Mouse (Mus musculus) C2C12 (cell line): ENCODE data around the gene Mtf2. TPM values are rescaled to one million over a fixed set of nuclear protein-coding genes. Genes with fewer than 3 reads are reported as not detected.

Experiments
- H3K27me3 ChIP-seq: one replicate; pipeline ENCODE4 v1.6.1; 2011; ENCODE audit not compliant: control insufficient read depth, insufficient read depth, insufficient read length
- H3K36me3 ChIP-seq: one replicate; pipeline ENCODE4 v1.6.1; 2011; ENCODE audit not compliant: control insufficient read depth, insufficient read depth
- H3K4me3 ChIP-seq: one replicate; pipeline ENCODE4 v1.5.1; 2011; ENCODE audit warnings: mild to moderate bottlenecking, control low read depth; ENCODE audit not compliant: poor library complexity, insufficient read depth, severe bottlenecking
- H3K79me2 ChIP-seq: one replicate; pipeline ENCODE4 v1.6.1; 2011; ENCODE audit not compliant: control insufficient read depth, insufficient read depth
- H3K79me3 ChIP-seq: one replicate; pipeline ENCODE4 v1.6.1; 2011; ENCODE audit warnings: low read depth, control low read depth
- H3ac ChIP-seq: one replicate; pipeline ENCODE3; 2011; ENCODE audit warnings: low read depth; ENCODE audit not compliant: control insufficient read depth, insufficient read length
- CEBPB ChIP-seq: IDR thresholded peaks from one replicate; pipeline ENCODE4 v1.6.1; 2011; ENCODE audit warnings: low read depth, mild to moderate bottlenecking, control low read depth, moderate library complexity
- CTCF ChIP-seq: IDR thresholded peaks from one replicate; pipeline ENCODE4 v1.5.1; 2011; ENCODE audit not compliant: control insufficient read depth, insufficient read depth, insufficient read length
- FOSL1 ChIP-seq: IDR thresholded peaks from one replicate; pipeline ENCODE4 v1.8.0; 2011; ENCODE audit warnings: mild to moderate bottlenecking, low read length; ENCODE audit not compliant: poor library complexity, insufficient read depth, severe bottlenecking
- MAX ChIP-seq: IDR thresholded peaks from one replicate; pipeline ENCODE4 v1.6.1; 2011; ENCODE audit warnings: mild to moderate bottlenecking, control low read depth
- MYOD1 ChIP-seq: IDR thresholded peaks from one replicate; pipeline ENCODE4 v1.6.1; 2011; ENCODE audit warnings: low read depth; ENCODE audit not compliant: control insufficient read depth, insufficient read length
- MYOG ChIP-seq: IDR thresholded peaks from one replicate; pipeline ENCODE4 v1.6.1; 2011; ENCODE audit not compliant: control insufficient read depth, insufficient read length; ENCODE audit errors: extremely low read depth
- USF1 ChIP-seq: IDR thresholded peaks from one replicate; pipeline ENCODE4 v1.6.1; 2011; ENCODE audit warnings: low read depth, mild to moderate bottlenecking, control low read depth, moderate library complexity
- polyA plus RNA-seq: library from polyadenylated mRNA; unstranded; fragments of >200 nt; fragmentation: generic; extraction: Trizol; gene quantifications from one replicate; pipeline ENCODE4 v1.2.1, GENCODE M21; 2012; ENCODE audit warnings: missing spikeins

Gene Mtf2
- polyA plus RNA-seq, 1 experiment, result 12.0 TPM

- Histone ChIP-seq H3K4me3 (no peak overlapping the region), H3K79me3 (no peaks in the 10 kb centered on the region), H3ac (no peak overlapping the region), H3K36me3 (peaks cover 65% of the 10 kb centered on the region), H3K27me3 (no peaks in the 10 kb centered on the region), H3K79me2 (no peaks in the 10 kb centered on the region)
- no peak for TF ChIP-seq MAX
- no peak for TF ChIP-seq FOSL1
- no peak for TF ChIP-seq CEBPB
Measured at GRCm38 (mm10) chr5:108097676-108098075, 32.2 kb downstream of the Mtf2 start.

- Histone ChIP-seq H3K27me3 (no peaks in the 10 kb centered on the region), H3K79me2 (no peaks in the 10 kb centered on the region), H3ac (no peak overlapping the region), H3K4me3 (no peak overlapping the region), H3K36me3 (peaks cover 74% of the 10 kb centered on the region), H3K79me3 (peaks cover 1% of the 10 kb centered on the region)
- TF ChIP-seq CEBPB (no peak), FOSL1 (no peak), CTCF (no peak), USF1 (no peak), MAX (no peak), MYOD1 (no peak), MYOG (no peak)
Measured at GRCm38 (mm10) chr5:108100196-108100595, 34.7 kb downstream of the Mtf2 start.

GRCm38 (mm10) chr5:108104306-108104705, 38.8 kb downstream of the Mtf2 start:
- Histone ChIP-seq H3K79me3 (peaks cover 1% of the 10 kb centered on the region), H3K4me3 (no peak overlapping the region), H3ac (no peak overlapping the region), H3K79me2 (no peaks in the 10 kb centered on the region), H3K36me3 (peaks cover 87% of the 10 kb centered on the region), H3K27me3 (no peaks in the 10 kb centered on the region)
- TF ChIP-seq USF1 (no peak), CTCF (no peak), MAX (no peak), MYOD1 (no peak), MYOG (no peak), CEBPB (no peak), FOSL1 (no peak)

GRCm38 (mm10) chr5:108109346-108109745, 43.9 kb downstream of the Mtf2 start:
- no peaks in the 10 kb centered on the region for H3K79me2 ChIP-seq
- no peaks in the 10 kb centered on the region for H3K79me3 ChIP-seq
- no peak overlapping the region for H3K4me3 ChIP-seq
- peaks cover 46% of the 10 kb centered on the region for H3K36me3 ChIP-seq
- no peak for TF ChIP-seq MAX
- no peak for TF ChIP-seq CTCF
- TF ChIP-seq CEBPB, result no peak
- TF ChIP-seq FOSL1, result no peak
- no peak for TF ChIP-seq USF1
- TF ChIP-seq MYOD1, result no peak
- no peak for TF ChIP-seq MYOG
- H3ac ChIP-seq, result no peak overlapping the region
- H3K27me3 ChIP-seq, result no peaks in the 10 kb centered on the region

- Histone ChIP-seq H3ac (no peak overlapping the region), H3K27me3 (no peaks in the 10 kb centered on the region), H3K36me3 (peaks cover 11% of the 10 kb centered on the region), H3K79me3 (no peaks in the 10 kb centered on the region), H3K79me2 (no peaks in the 10 kb centered on the region), H3K4me3 (no peak overlapping the region)
- no peak for TF ChIP-seq CEBPB
- TF ChIP-seq MAX, result no peak
- TF ChIP-seq CTCF, result no peak
- no peak for TF ChIP-seq MYOG
- no peak for TF ChIP-seq USF1
- no peak for TF ChIP-seq MYOD1
- TF ChIP-seq FOSL1, result no peak
Measured at GRCm38 (mm10) chr5:108117693-108118092, 52.2 kb downstream of the Mtf2 start.

- TF ChIP-seq CTCF, result no peak
- TF ChIP-seq CEBPB, result no peak
- no peak for TF ChIP-seq MYOG
- no peak for TF ChIP-seq USF1
- TF ChIP-seq MAX, result no peak
- TF ChIP-seq FOSL1, result no peak
- no peak for TF ChIP-seq MYOD1
- no peak overlapping the region for H3ac ChIP-seq
Measured at GRCm38 (mm10) chr5:108120221-108120900, 54.9 kb downstream of the Mtf2 start.

More at GRCm38 (mm10) chr5:108120221-108120900, 54.9 kb downstream of the Mtf2 start:
- H3K4me3 ChIP-seq, result no peak overlapping the region
- H3K36me3 ChIP-seq, result peaks cover 30% of the 10 kb centered on the region
- no peaks in the 10 kb centered on the region for H3K79me2 ChIP-seq
- no peaks in the 10 kb centered on the region for H3K27me3 ChIP-seq
- H3K79me3 ChIP-seq, result no peaks in the 10 kb centered on the region
